Mouse (Mus musculus) brain, embryonic 14.5 days (tissue): ENCODE results near the gene Zbtb8os.

ENCODE experiments used
- CTCF ChIP-seq: fragments of 200-500 bp; IDR thresholded peaks from 2 replicates; pipeline ENCODE4 v1.5.1; 2012; ENCODE audit warnings: inconsistent platforms, mild to moderate bottlenecking, moderate library complexity, borderline replicate concordance; ENCODE audit not compliant: insufficient read depth, insufficient read length; ENCODE audit errors: extremely low read depth
- POLR2A ChIP-seq: fragments of 200-500 bp; IDR thresholded peaks from 2 replicates; pipeline ENCODE4 v1.6.1; 2012; ENCODE audit warnings: mild to moderate bottlenecking, inconsistent platforms, borderline replicate concordance; ENCODE audit not compliant: poor library complexity, insufficient read depth, insufficient read length, severe bottlenecking; ENCODE audit errors: extremely low read depth

- TF ChIP-seq CTCF (no peak), POLR2A (no peak)
Measured at GRCm38 (mm10) chr4:129336291-129336690, 796 bp downstream of the Zbtb8os start.
